Mouse (Mus musculus): ENCODE results near the gene Gm13278.
"Not testable (repeated sequence)": the region's sequence is repeated elsewhere in the genome, so short reads cannot be mapped to it uniquely, and the experiment has no call there.

DNA sequence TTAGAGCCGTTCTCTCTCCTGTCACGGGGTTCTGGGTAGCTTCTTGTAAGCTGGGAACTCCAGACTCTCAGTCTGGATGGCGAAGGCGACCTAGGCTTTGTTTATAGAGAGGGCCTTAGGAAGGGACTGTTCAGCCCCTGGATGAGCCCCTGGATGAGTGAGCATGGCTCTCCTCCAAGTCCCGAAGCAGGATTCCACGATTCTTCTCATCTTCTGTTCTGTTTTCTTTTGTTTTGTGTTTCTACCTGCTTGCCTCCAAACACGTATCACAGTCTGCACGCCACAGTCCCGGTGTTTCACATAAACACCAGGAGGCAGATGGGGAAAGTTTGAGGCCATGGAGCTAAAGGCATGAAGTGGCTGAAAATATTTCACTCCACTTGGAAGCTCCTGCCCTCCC lies 32.6 kb upstream of the Gm13278 start:
- not testable (repeated sequence) for TF ChIP-seq CTCF (conservative IDR thresholded peaks at IDR 0.05; ENCODE audit: low read length); NANOG (IDR thresholded peaks at IDR 0.05; ENCODE audit: borderline replicate concordance, low read length)

All from E14TG2a.4 (cell line).